Mouse (Mus musculus) Muller cell, postnatal 12 days (primary cell): ENCODE measurements around the gene Atp2a3.

Experiments used
- DNase-seq: peaks from one replicate; pipeline ENCODE4 v3.0.0-alpha.2; 2015; ENCODE audit errors: inconsistent ontology term

Gene Atp2a3

DNA sequence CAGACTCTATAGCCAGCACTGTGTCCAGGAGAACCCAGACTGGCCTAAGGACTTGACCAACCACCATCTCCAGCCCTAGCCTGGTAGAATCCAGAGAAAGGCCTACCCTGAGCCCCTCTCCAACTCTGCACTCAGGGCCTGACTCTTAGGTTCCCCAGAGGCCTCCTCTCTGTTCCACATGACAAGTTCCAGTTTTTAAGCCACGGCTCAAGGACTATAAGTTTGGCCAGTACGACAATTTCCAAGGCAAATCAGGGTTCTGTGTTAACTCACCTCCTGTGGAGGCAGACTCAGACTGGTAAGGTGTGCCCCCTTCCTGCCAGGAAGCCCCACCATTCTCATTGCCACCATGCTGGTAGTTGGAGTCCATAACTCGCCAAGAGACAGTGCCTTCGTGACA lies 6.8 kb upstream of the Atp2a3 start:
- DNase-seq = no peak

DNA sequence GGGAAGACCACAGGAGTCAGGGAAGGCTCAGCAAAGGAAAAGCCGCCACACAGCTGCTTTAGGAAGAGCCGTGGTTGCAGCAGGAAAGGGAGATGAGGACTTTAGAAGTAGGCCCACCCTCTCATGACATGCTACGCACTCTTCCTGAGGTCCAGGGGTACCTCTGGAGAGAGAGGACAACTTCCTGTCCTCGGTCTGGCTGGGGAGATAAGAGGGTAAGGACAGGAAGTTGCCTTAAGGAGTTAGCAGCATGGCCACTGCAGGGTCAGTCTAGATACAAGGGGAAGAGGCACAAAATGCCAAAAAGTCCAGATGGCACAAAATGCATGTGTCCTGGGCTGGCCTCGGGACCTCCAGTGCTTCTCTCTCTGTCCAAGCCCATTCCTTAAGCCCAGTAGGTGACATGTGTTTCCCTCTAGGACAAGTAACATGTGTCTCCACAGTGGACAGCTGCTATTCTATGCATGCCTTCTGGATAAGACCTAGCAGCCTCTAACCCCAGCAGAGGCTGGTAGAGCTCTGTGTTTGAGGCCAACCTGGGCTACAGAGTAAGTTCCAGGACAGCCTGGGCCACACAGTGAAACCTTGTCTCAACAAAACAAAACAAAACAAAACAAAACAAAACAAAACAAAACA lies 5.5 kb upstream of the Atp2a3 start:
- DNase-seq = no peak

DNA sequence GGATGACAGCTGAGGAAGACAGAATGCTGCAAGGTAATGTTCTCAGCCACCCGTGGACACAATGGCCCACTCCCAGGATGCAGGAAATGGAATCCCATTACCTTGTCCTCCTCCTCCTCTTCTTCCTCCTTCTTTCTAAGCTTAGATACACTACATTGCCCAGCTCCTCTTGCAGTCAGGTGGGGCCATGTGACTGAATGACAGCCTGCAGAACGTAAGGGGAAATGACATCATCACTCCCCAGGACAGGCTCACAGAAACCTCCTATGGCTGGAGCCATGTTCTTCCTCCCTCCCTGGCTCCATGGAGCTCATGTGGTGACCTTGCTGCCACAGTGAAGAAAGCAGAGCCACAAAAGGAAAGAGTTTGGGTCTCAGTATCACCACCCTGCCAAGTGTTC lies 3.7 kb upstream of the Atp2a3 start:
- DNase-seq = no peak

DNA sequence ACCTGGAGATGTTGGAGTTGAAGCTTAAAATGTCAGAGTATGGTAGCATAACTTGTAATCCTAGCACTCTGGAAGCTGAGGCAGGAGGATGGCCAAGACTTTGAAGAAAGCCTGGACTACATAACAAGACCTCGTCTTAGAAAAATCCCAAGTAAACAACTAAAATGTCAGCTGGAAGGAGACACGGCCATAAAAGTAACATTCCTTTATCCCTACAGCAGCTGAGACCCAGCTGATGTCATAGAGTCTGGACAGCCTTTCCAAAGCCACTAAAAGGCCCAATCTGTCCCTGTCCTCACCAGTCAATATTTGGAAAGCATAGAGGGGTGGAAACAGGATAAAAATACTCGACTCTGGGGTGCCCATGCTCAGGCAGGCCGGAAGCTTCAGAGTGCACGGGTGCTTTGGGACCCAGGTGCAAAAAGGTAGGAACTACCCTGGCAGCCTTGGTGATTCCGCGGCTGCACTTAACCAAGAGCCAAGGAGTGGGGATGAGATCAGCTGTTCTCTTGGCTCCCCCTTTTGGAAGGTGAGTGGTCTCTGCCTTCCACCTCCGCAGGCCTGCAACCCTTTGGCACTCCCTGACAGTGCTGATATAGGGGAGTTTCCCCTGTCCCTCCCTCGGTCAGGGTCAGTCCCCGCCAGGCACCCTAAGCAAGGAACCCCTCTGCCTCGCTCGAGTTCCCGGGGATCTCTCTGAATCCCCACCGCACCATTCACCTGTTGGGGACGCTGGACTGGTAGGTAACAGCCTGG lies 867 bp upstream of the Atp2a3 start:
- DNase-seq = no peak

DNA sequence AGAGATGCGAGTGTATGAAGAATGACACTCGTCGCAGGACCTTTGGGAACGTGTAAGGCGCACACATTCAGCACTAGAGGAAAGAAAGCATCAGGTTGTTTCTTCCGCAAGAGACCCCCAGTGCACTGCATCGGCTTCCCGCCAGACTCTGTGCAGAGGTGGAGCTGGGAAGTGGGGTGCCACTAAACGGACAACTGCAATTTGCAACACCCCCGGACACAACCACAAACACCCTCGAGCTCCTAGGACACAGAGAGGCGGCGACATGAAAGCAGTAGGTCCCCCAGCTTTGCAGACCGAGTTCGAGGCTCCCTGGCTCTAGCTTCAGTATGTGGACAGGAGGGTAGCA lies 272 bp upstream of the Atp2a3 start:
- no peak for DNase-seq

DNA sequence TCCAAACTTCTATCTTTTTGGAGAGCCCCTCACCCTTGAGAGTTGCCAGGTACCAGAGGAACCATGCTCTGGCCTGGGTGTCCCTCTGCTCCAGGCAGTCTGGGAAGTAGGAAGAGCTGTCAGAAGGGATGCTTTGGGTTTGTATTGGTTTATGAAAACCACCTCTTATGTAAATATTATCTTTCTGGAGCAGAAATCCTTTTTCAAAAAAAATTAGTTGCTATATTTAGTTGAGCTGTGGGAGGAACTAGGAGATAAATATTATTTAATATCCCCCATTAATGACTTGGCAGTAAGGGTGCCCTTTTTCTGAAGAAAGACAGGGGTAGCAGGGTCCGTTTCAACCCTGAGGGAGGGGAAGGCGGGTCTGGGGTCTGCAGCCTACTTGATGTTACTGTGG lies 1.4 kb downstream of the Atp2a3 start:
- DNase-seq = no peak

DNA sequence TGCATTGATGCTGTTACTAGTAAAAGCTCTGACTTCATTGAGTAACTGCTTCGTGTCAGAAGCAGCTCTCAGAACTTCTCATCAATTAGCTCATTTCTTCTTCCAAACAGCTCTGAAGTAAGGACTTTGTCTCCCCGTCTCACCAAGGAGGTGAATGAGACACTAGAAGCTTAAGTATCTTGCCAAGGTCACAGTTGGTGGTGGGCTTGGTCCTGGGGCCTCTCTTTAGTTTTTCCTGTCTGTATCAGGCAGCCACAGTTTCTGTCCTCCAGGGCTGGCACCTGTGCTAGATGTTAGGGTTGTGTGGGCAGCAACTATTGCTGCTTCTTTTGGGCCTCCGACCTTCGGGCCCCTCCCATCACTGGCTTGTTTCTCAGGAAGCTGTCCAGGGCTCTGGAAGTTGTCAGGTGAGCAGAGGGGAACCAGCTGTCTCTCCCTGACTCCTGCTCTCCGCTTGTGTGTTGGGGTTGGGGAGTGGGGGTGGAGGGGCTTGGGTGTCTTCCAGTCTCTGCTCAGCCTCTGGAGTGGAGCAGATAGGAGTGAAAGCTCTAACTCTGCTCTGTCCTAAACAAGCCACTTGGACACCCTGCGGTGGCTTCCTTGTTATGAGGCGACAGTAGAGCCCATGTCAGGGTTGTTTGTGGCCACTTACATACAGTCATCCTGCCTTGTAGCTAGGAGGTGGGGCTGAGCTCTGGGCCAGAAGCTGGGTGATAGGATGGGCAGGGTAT lies 2.3 kb downstream of the Atp2a3 start:
- no peak for DNase-seq

DNA sequence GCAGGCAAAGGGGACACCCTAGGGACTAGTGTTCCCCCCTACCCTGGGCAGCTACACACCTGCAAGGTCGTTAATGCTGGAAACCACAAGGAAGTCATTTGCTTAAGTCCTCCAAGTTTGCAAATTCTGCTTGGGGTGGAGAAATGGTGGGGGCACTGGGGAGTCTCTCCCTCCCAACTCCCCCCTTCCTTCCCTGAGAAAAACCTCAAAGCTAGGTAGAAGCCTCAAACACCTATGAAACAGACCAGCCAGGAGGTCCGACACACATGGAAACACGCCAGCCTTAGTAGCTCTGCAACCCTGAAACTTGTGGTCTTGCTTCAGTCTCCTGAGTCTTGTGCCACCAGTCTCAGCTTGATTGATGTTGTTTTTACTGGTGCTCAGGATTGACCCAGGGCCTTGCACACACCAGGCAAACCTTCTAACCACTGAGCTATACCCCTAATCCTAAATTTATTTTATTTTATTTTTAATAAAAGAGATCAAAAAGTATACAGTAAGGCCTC lies 2.9 kb downstream of the Atp2a3 start:
- DNase-seq = no peak

DNA sequence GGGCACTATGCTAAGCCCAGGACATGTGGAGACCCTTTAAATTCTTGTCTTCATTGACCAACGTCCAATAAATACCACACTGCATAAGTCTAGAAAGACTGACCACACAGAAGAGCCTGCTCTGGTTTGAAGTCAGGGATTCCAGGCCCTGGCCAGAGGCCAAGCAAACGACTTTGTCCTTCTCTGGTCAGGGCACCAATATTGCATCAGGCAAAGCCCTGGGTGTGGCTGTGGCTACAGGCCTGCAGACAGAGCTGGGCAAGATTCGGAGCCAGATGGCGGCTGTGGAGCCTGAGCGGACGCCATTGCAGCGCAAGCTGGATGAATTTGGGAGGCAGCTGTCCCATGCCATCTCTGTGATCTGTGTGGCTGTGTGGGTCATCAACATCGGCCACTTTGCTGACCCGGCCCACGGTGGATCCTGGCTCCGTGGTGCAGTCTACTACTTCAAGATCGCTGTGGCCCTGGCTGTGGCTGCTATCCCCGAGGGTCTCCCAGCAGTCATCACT lies 14.1 kb downstream of the Atp2a3 start:
- DNase-seq = no peak

DNA sequence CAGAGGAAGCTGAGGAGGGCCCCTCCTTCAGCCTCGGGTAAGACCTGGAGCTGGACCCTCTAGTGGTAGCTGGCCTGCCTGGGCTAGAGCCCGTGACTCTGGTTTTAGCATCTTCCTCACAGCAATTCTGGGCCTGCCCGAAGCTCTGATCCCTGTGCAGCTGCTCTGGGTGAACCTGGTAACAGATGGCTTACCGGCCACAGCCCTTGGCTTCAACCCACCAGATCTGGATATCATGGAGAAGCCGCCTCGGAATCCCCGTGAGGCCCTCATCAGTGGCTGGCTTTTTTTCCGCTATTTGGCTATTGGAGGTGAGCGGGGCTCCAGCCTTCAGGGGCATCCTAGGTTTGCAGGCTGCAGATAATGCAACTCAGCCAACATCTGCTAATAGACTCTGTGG lies 21.5 kb downstream of the Atp2a3 start:
- no peak for DNase-seq

DNA sequence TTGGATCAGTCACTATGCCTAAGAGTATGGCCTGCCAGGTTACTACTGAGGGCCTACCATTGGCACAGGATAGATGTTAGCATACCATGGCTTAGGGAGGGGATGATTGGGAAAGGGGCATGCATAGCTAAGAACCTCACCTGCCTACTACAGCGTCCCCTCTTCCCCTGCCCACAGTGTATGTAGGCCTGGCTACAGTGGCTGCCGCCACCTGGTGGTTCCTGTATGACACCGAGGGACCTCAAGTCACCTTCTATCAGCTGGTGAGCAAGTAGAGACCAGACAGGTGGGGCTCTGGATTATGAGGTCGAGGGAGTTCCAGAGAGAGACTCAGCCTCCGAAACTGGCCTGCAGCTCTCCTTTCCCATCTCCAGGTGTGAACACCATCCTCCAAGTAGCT lies 22.3 kb downstream of the Atp2a3 start:
- DNase-seq = no peak

DNA sequence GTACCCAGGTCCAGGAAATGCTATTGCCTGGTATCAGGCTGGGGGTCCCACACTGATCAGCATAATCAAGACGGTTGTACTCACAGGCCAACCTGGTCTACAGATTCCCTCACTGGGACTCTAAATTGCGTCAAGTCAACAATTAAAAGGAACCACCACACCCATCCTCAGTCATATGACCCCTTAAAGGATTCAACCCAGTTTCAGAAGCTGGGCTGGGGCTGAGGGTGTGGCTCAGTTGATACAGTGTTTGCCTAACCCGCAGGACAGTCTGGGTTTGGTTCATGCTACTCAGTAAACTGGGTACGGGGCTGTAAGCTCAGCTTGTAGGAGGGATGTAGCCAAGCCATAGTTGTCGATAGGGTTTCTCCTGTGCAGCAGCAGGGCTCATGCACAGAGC lies 25.8 kb downstream of the Atp2a3 start:
- no peak for DNase-seq

DNA sequence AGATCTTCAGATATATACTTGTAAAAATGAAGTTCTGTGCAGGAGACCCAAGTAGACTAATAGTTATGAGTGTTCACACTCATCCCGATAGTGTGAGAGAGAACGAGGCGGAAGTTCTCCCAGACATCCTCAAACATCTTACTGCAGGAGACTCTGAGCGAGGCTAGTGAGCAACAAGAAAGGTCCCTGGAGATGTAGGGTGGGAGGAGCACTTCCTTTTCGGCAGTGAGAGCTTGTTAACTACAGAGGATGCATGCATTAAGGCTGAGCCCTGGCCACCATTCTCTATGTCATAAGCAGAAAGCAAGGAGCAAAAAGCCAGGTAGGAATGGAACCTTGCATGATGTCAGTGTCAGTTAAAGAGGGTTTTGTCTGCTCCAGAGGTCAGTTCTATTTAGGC lies 26.3 kb downstream of the Atp2a3 start:
- no peak for DNase-seq

DNA sequence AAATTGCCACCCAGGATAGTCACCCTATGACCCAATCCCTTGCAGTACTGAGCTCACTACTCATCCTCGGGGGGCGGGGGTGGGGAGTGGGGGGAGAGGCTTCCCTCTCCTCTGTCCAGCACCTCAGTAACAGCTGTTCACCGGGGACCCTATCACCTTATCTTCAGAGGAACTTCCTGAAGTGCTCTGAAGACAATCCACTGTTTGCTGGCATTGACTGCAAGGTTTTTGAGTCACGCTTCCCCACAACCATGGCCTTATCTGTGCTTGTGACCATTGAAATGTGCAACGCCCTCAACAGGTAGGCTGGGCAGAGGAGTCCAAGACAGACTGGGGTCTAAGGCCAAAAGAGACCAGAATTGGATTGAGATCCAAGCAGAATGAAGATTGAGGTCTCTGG lies 26.8 kb downstream of the Atp2a3 start:
- DNase-seq = no peak

DNA sequence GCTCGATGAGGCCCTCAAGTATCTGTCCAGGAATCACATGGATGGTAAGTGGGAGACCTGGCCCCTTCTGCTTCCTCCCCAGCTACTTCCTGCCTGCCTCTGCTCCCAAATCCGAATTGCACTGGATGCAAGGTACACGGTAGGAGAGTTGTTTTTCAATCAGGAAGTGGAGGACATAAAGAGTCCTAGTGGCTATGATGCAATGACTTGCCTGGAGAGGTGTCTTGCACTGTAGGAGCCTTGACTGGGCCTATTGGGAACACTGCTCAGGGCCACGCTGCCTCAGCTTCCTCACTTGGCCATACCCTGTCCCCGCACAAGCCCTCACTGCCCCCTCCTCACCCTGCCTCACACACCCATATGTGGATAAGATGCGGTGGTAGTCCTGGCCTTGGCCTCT lies 28.1 kb downstream of the Atp2a3 start:
- no peak for DNase-seq

DNA sequence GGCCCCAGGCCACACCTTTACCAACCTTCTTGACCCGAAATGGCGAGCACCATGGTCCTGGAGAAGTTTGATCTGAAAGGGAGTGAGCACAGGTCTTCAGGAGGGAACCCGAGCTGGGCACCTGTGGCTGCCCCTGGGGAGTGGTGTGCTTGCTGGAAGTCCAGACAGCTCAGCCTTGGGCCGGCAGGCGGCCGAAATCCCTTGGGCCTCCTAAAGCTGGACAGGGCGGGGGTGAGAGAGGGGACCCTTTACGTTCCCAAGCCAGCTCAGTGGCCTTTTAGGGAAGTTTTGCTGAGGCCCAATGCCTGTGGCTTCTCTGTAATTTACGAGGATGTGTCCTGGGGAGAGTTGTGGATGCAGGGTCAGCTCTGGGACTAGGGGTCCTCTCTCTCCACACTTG lies 29.7 kb downstream of the Atp2a3 start:
- no peak for DNase-seq

DNA sequence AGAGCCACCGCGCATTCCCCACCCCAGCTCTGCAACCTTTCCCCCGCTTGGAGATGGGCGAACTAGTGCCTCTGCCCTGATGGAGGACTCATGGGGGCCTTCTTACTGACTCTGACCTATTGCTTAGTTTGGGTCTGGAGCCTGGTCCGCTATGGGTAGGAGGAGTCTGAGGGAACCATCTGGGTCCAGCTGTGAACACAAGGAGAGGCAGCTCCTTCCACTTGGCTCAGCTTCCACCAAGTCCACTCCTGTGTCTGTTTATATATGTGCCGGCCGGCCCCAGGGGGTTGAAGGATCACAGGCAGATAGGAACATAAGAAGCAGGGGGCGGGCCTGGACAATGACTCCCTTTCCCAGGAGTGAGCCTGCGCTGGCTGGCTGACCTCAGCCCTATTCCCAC lies 31.0 kb downstream of the Atp2a3 start:
- DNase-seq = no peak

DNA sequence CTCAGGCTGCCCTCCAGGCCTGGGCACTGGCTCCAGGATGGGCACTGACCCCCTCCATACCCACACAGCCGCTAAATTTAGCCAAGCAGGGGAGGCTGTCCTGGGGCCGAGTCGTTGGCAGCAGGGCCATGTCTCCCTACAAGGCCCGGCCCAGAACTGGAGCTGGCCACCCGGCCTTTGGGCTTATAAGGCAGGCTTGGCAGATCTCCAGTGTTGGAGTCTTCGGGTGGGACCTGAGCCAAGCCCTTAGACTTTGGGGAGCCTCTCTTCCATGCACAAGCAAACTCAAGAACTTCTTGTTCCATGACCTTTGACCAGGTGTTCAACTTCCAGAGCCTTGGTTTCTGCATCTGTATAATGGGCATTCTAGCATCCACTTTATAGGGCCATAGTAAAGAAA lies 35.4 kb downstream of the Atp2a3 start:
- DNase-seq = no peak

DNA sequence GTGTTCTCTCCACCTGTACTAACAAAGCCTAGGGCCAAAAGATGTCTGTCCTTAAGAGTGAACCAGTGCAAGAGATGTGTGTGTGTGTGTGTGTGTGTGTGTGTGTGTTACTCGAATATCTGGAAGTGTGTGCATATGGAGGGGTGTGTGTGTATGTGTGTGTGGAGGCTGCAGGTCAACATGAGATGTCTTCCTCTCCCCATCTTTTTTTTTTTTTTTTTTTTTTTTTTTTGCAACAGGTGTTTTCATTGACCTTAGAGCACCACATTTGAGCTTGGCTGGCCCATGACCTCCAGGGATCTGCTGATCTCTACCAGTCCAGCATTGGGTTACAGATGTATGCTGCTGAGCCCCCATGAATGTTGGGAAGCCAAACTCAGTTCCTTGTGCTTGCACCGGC lies 35.8 kb downstream of the Atp2a3 start:
- DNase-seq = no peak

DNA sequence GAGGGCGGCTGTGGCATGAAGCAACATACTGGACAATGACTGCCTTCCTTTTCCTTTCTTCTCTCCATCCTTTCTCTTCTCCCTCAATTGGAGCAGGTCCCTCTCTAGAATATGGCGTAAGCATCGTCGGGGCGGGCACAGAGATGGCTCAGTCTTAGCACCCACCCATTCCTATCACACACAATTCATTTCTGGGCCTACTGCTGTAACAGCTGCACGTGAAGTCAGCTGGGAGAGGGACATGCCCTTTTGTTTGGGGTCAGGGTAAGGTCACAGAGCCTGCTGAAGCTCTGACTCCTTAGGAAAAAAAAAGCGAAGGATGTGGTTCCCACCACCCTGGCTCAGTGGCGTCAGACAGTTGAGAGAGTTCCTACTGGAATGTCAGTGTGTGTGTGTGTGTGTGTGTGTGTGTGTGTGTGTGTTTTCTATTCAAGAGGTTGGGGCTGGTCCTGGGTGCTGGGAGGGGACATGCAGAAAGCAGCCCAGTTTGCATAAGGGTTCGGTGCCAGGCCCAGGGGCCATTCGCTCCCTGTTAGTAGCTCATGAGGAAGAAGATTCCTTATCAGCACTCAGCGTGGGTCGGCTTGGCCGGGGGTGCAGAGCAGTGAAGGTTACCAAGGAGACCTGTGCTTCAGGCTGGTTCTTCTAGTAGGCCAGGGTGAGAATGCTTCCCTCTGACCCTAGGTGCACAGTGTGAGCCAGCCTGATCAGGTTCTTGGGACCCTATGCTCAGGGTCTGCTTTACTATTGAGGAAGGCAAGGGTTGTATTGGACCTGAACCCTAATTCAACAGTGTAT lies 36.8 kb downstream of the Atp2a3 start:
- no peak for DNase-seq

DNA sequence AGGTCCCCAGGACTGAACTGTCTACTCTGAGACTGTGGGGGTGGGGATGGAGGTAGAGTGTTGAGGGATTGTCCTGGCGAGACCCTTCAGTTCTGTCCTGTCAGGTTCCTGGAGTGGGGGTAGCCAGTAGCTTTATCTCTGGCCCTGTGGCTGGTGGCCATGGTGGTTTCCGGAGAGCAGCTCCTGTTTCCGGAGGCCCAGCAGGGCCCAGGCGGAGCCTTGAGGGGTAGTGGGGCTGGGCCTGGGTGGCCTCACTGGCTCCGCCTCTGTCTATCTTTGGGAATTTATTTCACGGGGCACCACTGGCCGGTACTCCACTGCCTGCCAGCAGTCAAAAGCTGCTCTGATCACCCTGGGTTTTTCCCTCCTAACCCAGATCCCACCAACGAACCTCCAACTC lies 37.8 kb downstream of the Atp2a3 start, which contains the start of gene P2rx1:
Gene P2rx1 (plus strand): TSS at position 333 of the 400 bp plus-strand sequence.
- DNase-seq = no peak

DNA sequence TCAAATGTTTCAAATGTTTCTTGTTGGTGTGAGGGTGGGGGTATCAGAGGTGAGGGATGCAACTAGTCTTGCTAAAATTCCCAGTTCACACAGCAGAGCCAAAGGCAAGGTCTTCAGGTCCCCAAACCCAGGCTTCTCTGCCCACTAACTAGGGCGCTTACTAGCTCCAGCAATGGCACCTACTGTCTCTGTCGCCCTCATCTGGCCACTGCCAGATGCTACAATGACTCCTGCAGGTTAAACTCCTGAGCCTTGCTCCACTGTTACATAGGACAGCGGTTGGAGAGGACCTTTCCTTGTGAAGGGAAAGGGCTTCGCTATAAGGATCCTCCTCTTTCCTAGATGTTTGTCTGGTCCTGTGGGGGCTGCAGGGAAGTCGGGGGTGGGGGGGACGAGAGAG lies 40.1 kb downstream of the Atp2a3 start:
- no peak for DNase-seq
